Mouse (Mus musculus) liver, postnatal 0 days (tissue): ENCODE data around the gene Dao.

ENCODE experiments used
- CTCF ChIP-seq: sonication (generic); IDR thresholded peaks from 2 replicates; pipeline ENCODE4 v1.5.1; 2016; ENCODE audit warnings: antibody characterized with exemption, low read depth
- EP300 ChIP-seq: IDR thresholded peaks from 2 replicates; pipeline ENCODE4 v1.6.1; 2016; ENCODE audit warnings: antibody characterized with exemption, low read depth, mild to moderate bottlenecking

DNA sequence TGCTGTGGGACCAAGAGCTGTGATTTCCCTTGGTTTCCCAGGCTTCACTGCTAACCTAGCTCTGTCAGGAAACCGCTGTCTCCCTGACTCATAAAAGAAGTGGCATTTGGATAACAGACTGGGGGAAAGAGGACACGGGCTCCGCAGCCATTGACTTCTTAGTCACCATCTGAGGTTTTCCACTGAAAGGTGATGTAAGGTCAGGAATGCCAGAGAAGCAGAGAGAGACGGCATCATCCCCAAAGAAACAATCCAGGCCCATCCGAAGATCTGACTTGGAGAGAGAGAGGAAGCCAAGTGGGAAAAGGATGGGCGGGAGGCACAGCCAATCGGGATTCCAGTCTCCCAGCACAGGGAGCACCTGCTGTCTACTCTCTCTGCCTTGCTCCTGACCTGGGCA is 12.4 kb upstream of the Dao start:
- TF ChIP-seq EP300 (no peak), CTCF (no peak)
